Mouse (Mus musculus): Measurements from ENCODE around the gene Il4i1. TPM values are rescaled to one million over a fixed set of nuclear protein-coding genes. Genes with fewer than 3 reads are reported as not detected.
A peak's percentile ranks its signal among the peaks of the same experiment; 100 is the strongest.

Il4i1 gene
- polyA plus RNA-seq, 1 experiment = 1.2 TPM

DNA sequence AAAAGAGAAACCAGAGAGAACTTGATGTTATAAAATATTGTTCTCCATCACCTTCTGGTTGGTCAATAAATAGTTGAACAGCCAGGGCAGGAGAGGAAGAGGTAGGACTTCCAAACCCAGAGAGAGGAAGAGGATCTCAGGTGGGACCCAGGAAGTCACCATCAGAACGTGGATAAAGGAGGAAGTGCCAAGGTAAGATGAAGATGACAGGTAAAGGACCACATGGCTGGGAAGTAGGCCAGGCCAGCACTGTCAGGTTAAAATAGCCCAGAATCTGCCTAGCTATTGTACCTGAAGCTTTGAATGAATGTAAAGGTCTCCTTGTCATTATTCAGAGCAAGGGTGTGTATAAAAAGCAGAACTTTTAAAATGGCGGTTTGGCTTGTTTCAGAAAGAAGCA lies 7.3 kb upstream of the Il4i1 start:
- Histone ChIP-seq H3K4me1 (ENCODE audit: control insufficient read depth, insufficient read depth, low read length) (peaks cover 1% of the 10 kb centered on the region; the same call in 1 of the 2 replicates), H3K4me3 (ENCODE audit: insufficient read depth, low read length) (no peak overlapping the region), H3K27ac (ENCODE audit: insufficient read depth, low read depth, low read length) (no peak overlapping the region)
- TF ChIP-seq CTCF (IDR thresholded peaks at IDR 0.05; ENCODE audit: low read depth, low read length) (no peak), POLR2A (IDR thresholded peaks at IDR 0.05; ENCODE audit: borderline replicate concordance, low read depth, low read length) (no peak)

DNA sequence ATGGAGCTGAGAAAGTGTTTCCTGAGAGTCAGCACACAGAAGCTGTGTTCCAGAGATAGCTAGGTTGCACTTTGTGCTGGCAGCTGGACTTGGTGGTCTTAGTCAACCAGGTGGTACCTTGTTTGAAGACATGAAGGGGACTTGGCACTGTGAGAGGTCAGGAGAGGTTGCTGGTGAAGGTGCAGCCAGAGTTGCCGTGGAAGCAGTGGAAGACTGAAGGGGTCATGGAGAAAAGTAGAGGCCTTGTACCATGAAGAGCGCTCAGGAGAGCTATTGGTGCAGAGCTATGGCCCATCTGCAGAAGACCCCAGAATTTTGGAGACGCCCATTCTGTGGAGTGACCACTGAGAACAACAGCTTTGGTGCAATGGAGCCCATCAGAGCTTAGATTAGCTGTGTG lies 6.7 kb upstream of the Il4i1 start:
- Histone ChIP-seq H3K4me3 (ENCODE audit: insufficient read depth, low read length) (no peak overlapping the region), H3K4me1 (ENCODE audit: control insufficient read depth, insufficient read depth, low read length) (peaks cover 7% of the 10 kb centered on the region), H3K27ac (ENCODE audit: insufficient read depth, low read depth, low read length) (no peak overlapping the region)
- TF ChIP-seq POLR2A (IDR thresholded peaks at IDR 0.05; ENCODE audit: borderline replicate concordance, low read depth, low read length) (no peak), CTCF (IDR thresholded peaks at IDR 0.05; ENCODE audit: low read depth, low read length) (no peak)

DNA sequence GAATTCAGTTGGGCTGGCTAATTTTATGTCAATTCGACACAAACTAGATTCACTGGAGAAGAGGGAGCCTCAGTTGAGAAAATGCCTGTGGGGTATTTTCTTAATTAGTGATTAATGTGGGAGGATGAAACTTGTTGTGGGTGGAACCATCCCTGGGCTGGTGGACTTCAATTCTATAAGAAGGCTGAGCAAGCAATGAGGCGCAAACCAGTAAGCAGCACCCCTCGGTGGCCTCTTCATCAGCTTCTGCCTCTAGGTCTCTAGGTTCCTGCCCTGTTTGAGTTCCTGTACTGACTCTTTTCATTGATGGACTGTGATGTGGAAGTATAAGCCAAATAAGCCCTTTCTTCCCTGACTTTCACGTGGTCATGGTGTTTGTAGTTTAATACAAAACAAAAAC lies 5.8 kb upstream of the Il4i1 start:
- TF ChIP-seq CTCF (IDR thresholded peaks at IDR 0.05; ENCODE audit: low read depth, low read length) = no peak
- no peak overlapping the region for H3K27ac ChIP-seq (ENCODE audit: insufficient read depth, low read depth, low read length)
- peaks cover 12% of the 10 kb centered on the region for H3K4me1 ChIP-seq (ENCODE audit: control insufficient read depth, insufficient read depth, low read length)
- no peak overlapping the region for H3K4me3 ChIP-seq (ENCODE audit: insufficient read depth, low read length)

DNA sequence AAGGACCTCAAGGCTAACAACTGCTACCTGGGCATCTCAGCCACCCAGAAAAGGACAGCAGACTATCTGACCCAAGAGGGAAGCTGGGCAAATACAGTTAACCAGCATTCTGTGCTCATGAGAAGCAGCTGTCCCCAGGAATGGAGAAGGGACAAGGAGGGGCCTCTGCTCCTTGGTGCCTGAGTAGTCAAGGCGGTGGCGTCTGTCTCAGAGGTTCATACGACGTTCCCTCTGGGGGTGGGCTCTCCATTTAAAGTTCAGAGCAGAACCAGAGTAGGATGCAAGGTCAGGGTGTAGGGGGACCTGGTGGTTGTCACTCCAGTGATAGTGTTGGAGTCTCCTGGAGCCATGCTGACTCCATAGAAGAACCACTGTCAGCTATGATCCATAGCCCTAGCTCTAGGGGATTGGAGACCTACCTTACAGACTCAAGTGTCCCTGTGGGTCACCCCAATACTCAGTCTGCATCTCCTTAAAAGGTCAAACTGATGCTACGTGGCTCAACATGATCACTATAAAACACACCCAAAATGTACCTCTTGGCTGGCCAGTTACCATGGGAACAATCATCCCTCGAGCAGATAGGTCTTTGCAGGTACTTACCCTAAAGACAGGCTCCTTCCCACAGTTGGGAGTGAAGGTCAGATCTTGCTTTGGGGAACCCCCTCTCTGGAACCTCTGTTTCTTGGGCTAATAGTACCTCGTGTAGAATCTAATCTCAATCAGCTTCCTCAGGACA lies 5.2 kb upstream of the Il4i1 start:
- peaks cover 12% of the 10 kb centered on the region for H3K4me1 ChIP-seq (ENCODE audit: control insufficient read depth, insufficient read depth, low read length)
- no peak overlapping the region for H3K4me3 ChIP-seq (ENCODE audit: insufficient read depth, low read length)
- TF ChIP-seq POLR2A (IDR thresholded peaks at IDR 0.05; ENCODE audit: borderline replicate concordance, low read depth, low read length) = no peak
- no peak for TF ChIP-seq CTCF (IDR thresholded peaks at IDR 0.05; ENCODE audit: low read depth, low read length)
- no peak overlapping the region for H3K27ac ChIP-seq (ENCODE audit: insufficient read depth, low read depth, low read length)

DNA sequence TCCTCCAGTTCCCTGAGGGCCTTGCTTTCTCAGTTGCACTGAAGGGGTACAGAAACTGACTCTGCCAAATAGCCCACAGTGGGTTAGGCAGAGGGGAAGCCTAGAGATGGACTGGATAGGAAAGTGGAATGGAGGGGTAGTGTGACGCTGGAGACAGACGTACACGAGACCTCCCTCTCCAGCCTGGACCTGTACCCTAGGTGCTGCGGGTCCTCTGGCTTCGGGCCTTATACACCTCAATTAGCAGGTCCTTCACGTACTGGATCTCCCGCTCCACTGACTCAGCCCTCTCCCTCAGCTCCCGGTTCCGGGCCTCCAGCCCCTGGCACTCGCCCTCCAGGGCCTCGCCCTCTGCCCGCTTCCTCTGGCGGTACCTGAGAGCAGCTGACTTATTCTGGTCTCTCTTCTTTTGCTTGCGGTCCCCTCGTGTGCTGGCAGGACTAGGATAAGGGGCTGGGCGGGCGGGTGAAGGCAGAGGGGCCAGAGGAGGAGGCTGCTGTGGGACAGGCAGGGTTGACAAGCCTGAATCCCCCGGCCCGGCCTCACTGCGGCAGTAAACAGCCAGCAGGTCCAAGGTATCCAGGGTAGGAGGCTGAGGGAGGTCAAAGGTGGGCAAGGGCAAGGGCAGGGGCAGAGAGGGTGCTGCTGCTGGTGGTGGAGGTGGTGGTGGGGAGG lies 3.4 kb upstream of the Il4i1 start:
- Histone ChIP-seq H3K27ac (ENCODE audit: insufficient read depth, low read depth, low read length) (no peak overlapping the region), H3K4me1 (ENCODE audit: control insufficient read depth, insufficient read depth, low read length) (peaks cover 12% of the 10 kb centered on the region), H3K4me3 (ENCODE audit: insufficient read depth, low read length) (no peak overlapping the region)
- no peak for TF ChIP-seq CTCF (IDR thresholded peaks at IDR 0.05; ENCODE audit: low read depth, low read length)
- no peak for TF ChIP-seq POLR2A (IDR thresholded peaks at IDR 0.05; ENCODE audit: borderline replicate concordance, low read depth, low read length)

DNA sequence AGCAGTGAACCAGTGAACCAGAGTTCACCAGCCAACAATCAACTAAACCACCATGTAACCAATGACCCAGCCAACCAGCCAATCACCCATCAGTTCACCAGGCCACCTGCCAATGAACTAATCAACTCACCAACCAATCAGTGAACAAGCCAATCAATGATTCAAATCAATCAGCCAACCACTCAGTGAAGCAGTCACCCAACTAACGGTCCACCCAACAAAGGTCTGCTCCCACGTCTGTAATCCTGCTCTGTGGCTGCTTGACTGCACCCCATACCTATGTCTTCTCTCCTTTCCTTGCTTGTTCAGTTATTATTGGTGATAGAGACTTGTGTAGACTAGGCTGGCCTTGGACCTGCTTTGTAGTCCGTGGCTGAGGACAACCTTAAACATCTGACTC lies 2.2 kb upstream of the Il4i1 start:
- H3K4me1 ChIP-seq (ENCODE audit: control insufficient read depth, insufficient read depth, low read length) = peaks cover 14% of the 10 kb centered on the region
- H3K27ac ChIP-seq (ENCODE audit: insufficient read depth, low read depth, low read length) = no peak overlapping the region
- TF ChIP-seq CTCF (IDR thresholded peaks at IDR 0.05; ENCODE audit: low read depth, low read length) (no peak), POLR2A (IDR thresholded peaks at IDR 0.05; ENCODE audit: borderline replicate concordance, low read depth, low read length) (no peak)
- H3K4me3 ChIP-seq (ENCODE audit: insufficient read depth, low read length) = no peak overlapping the region

DNA sequence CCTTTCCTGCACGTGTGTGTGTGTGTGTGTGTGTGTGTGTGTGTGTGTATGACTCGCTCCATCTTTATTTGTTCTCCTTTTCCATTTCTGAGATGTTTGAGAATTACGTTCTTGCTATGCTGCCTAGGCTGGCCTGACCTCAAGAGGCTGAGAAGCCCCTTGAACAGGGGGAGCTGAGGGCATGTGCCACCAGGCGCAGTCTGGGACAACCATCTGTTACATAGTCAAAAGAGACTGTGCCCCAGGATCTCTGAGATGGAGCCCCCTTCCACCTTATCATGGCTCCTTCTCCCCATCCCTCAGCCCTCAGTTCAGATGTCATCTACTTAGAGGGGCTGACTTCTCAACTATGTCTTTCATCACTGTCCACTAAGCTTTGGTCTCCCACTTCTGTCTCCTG lies 1.8 kb upstream of the Il4i1 start:
- H3K4me3 ChIP-seq (ENCODE audit: insufficient read depth, low read length) = no peak overlapping the region

DNA sequence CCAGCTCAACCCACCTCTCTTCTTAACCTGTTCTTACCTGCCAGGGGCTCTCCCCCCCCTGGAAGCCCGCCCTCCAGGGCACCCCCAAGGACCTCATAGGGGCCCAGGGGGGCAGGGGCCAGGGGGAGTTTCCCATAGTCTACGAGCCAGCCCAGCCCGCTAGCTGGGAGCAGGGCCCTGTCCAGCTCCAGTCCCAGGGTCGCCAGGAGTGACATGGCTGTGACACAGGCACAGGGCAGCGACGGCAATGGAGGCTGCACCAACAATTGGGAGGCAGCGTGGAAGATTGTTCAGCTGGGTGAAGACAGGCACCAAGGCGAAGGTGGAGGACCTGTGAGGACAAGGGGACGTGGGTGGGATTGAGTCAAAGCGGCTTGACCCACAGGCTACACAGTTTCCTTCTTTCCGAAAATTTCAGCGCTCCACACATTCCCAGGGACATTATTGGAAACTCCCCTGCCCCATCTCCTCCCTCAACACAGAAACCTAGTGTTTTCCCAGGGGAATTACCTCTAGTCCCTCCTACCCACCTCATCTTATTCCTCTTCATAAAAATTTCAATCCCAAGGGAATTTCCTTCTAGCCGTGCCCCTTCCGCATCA lies 1.1 kb upstream of the Il4i1 start:
- TF ChIP-seq CTCF (IDR thresholded peaks at IDR 0.05; ENCODE audit: low read depth, low read length) (no peak), POLR2A (IDR thresholded peaks at IDR 0.05; ENCODE audit: borderline replicate concordance, low read depth, low read length) (no peak)
- peaks cover 22% of the 10 kb centered on the region for H3K4me1 ChIP-seq (ENCODE audit: control insufficient read depth, insufficient read depth, low read length)
- H3K27ac ChIP-seq (ENCODE audit: insufficient read depth, low read depth, low read length) = peak overlapping the region; percentile 48
- H3K4me3 ChIP-seq (ENCODE audit: insufficient read depth, low read length) = peak overlapping the region; percentile 82

More for the DNA sequence above, 1.8 kb upstream of the Il4i1 start:
- TF ChIP-seq POLR2A (IDR thresholded peaks at IDR 0.05; ENCODE audit: borderline replicate concordance, low read depth, low read length) = no peak
- TF ChIP-seq CTCF (IDR thresholded peaks at IDR 0.05; ENCODE audit: low read depth, low read length) = no peak
- Histone ChIP-seq H3K27ac (ENCODE audit: insufficient read depth, low read depth, low read length) (no peak overlapping the region), H3K4me1 (ENCODE audit: control insufficient read depth, insufficient read depth, low read length) (peaks cover 18% of the 10 kb centered on the region)

DNA sequence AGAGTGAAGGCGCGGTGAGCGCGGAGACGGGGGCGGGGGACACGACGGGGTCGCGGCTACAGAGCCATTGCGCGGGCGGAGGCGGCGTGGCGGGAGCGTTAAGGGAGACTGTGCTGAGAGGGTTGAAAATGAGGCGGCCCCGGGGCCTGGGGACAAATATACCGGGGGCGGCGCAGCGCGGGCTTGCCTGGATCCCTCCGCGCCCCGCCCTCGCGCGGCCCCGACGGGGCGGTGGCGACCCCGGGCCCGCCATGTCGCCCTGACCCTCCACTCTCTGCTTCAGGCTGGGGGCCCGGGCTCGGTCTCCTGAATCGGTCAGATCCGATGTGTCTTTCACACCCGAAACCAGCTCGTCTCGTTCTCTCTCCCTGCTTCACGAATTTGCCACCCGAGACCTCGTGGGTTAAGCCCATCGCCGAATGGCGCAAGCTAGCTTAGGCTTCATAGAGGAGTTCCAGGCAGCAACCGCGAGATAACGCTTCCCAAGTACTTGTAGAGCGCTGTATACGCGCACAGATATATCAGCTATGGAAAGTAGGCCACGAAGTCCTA lies 359 bp downstream of the Il4i1 start, which contains the start of gene Atf5:
Gene Atf5, minus strand, starts transcription at position 189 of the 552 bp plus-strand sequence.
- Histone ChIP-seq H3K4me3 (ENCODE audit: insufficient read depth, low read length) (peak within 1 kb of the TSS; percentile 82), H3K27ac (ENCODE audit: insufficient read depth, low read depth, low read length) (peak within 1 kb of the TSS; percentile 88), H3K4me1 (ENCODE audit: control insufficient read depth, insufficient read depth, low read length) (peaks cover 32% of the 10 kb centered on the region)
- TF ChIP-seq CTCF (IDR thresholded peaks at IDR 0.05; ENCODE audit: low read depth, low read length) (no peak), POLR2A (IDR thresholded peaks at IDR 0.05; ENCODE audit: borderline replicate concordance, low read depth, low read length) (no peak)

DNA sequence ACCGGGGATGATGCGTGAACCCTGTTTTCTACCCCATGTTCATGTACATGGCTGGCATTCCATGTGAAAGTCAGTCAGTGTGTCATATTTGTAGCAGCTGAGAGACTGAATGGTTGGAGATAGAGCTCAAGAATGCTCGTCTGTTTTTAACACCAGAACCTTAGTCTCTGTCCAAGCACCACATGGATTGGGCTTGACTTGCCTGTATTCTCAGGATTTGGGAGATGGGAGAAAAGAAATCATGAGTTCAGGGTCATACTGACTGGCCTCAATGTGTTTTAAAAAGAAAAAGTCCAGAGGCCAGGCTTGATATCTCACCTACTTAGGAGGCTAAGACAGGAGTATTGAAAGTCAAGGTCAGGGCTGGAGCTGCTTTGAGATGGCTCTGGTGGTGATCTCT lies 1.3 kb downstream of the Il4i1 start:
- peak overlapping the region; percentile 88 for H3K27ac ChIP-seq (ENCODE audit: insufficient read depth, low read depth, low read length)
- peaks cover 34% of the 10 kb centered on the region for H3K4me1 ChIP-seq (ENCODE audit: control insufficient read depth, insufficient read depth, low read length)
- peak overlapping the region; percentile 82 for H3K4me3 ChIP-seq (ENCODE audit: insufficient read depth, low read length)
- TF ChIP-seq CTCF (IDR thresholded peaks at IDR 0.05; ENCODE audit: low read depth, low read length) = no peak
- no peak for TF ChIP-seq POLR2A (IDR thresholded peaks at IDR 0.05; ENCODE audit: borderline replicate concordance, low read depth, low read length)
